Mouse (Mus musculus): ENCODE measurements around the gene Npm3.

GRCm38 (mm10) chr19:45736855-45737207 lies 12.6 kb downstream of the Npm3 start:
- TF ChIP-seq CTCF (IDR thresholded peaks at IDR 0.05; ENCODE audit: low read depth) = no peak
- TF ChIP-seq EP300 (IDR thresholded peaks at IDR 0.05; ENCODE audit: low read depth) = no peak

Measured in liver, embryonic 14.5 days (tissue).